Mouse (Mus musculus): ENCODE data around the gene Mrpl55.

Mrpl55 gene

GRCm38 (mm10) chr11:59202081-59202995 lies at the start of gene Mrpl55:
Gene Mrpl55, plus strand, starts transcription at chr11:59202486.
- peak; percentile 89 for DNase-seq

- no peak for DNase-seq
Measured at GRCm38 (mm10) chr11:59154220-59154619, 48.1 kb upstream of the Mrpl55 start.

DNA sequence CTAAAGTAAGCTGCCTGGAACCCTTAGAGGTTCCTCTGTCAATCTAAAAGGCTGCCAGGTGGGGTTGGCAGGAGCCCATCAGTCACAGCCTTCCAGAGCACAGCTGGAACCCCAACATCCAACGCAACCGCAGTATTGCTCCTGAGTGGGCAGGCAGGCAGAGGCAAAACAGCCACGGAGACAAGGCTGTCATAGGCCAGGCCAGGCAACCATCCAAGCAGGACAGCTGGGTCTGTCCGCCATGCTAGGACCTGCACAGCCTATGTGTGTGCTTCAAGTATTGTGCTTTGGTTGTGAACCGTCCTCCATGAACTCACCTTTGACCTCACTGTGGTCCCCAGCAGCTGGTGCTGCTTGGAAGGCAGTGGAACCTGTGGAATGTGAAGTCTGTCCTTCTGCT lies 46.4 kb upstream of the Mrpl55 start:
- no peak for DNase-seq

DNA sequence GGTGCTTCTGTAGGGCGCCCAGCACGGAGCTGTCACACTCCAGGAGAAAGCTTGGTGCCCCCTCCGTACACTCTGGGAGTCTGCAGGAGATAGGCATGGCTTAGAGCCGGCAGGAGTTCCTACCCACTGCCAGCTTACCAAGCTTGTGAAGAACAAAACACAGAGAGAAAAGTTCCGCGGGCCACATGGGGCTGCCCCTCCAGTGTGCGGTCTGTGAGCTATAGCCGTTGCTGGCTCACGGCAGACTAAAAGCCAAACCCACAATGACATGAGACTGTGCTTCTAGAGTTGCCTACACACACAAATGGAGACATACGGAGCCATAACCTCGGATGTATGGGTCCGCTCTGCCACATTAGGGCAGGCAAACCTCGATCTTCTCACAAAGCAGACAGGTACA lies 43.2 kb upstream of the Mrpl55 start:
- DNase-seq: no peak

DNA sequence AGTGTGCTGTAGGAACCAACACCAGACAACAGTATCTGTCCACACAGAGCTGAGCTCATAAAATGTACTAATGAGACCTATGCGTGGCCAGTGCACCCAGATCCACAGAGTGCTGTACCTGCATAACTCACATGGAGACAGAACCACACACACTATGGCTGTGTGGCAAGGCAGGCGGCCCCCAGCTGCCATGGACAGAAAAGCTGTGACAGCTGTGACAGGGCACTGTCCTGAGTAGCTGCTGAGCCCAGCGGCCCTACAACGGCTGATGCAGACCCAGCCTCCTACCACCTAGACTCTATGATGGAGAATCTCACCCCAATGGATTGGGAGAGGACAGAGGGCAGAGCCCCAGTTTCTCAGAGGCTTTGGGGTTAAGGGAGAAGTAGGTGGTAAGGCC lies 42.7 kb upstream of the Mrpl55 start:
- DNase-seq: no peak

- DNase-seq: no peak
Measured at GRCm38 (mm10) chr11:59161398-59161797, 40.9 kb upstream of the Mrpl55 start.

- DNase-seq: peak; percentile 41
Measured at GRCm38 (mm10) chr11:59162443-59163254, 39.6 kb upstream of the Mrpl55 start.

DNA sequence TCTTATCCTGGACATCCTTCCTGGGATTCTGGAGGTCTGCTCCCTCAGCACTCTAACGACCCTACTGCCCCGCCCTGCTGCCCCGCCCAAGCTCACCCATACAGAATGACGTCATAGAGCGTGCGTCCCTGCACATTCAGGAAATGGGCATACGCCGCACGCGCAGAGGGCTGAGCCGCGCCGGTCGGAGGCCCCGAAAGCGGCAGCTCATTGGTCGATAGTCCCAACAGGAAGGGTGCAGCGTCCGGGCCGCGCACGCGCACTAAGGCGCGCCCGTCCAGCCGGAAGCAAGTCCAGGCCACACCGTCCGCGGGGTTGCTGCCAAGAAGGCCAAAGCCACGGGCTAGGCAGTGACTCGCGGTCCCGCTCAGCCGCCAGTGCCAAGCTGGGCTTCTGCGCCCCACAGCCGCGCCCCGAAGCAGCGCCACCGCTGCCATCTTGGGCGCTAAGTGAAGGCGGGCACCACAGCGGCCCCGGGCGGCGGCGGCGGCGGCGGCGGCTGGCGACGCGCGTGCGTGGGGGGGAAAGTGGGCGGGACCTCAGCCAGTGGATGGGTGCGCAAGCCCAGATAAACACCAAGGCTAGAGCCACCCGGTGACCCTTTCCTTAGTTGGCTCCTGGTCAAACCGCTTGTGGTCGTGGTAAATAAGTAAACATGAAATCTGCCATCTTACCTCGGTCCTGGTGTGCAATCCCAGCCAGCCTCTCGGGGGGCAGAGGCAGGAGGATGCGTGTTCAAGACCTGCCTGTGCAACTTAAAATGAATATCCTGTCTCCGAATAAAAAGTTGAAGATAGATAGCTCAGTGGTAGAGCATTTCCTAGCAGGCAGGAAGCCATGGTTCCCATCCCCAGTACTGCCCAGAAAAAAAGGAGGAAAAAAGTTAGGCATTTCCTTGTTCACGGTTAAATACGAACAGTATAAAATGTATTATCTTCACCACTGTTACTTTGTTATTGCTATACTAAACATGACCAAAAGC lies 38.7 kb upstream of the Mrpl55 start, which contains the start of gene Iba57:
TSS of gene Iba57 (minus strand) at position 485 of the 982 bp plus-strand sequence.
- DNase-seq: peak; percentile 99

GRCm38 (mm10) chr11:59164384-59164783 lies 37.9 kb upstream of the Mrpl55 start:
- DNase-seq: no peak

- DNase-seq: no peak
Measured at GRCm38 (mm10) chr11:59165616-59166241, 36.6 kb upstream of the Mrpl55 start.

DNA sequence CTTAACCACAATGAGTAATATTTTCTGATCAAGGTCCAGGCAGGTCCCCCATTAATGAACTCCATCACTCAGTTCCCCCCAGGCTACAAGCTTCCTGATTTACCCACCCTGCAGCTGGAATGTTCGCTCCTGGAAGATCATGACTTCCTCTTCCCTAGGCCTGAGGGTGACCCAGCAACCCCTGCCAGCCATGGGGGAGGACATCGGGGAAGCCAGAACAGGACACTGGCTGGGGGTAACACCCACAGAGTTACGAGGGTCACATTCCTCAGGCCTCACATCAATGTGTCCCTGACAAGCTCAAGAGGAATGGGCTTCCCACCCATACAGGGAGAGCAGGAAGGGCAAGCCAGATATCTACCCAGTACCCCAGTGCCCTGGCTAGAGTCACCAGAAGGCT lies 32.5 kb upstream of the Mrpl55 start:
- DNase-seq: no peak

- no peak for DNase-seq
Measured at GRCm38 (mm10) chr11:59170549-59170948, 31.7 kb upstream of the Mrpl55 start.

- no peak for DNase-seq
Measured at GRCm38 (mm10) chr11:59174189-59174838, 28.0 kb upstream of the Mrpl55 start.

GRCm38 (mm10) chr11:59176475-59176874 lies 25.8 kb upstream of the Mrpl55 start:
- DNase-seq: no peak

DNA sequence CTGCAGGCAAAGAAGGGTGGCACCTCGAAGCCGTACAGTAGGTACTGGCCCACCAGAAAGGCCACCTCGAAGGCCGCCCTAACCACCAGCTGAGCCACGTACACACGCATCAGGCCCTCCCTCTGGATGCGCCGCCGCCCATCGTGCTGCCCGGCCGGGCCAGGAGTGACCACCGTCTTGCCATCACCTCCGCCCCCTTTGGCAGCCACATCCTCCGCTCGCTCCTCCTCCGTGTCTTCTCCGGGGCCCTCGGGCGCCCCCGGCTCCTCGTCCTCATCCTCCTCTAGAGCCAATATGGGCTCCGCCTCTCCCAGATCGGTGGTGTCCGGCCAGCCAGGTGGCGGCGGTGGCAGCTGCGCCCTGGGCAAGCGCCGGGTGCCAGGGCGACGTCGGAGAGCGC lies 25.4 kb upstream of the Mrpl55 start:
- DNase-seq: no peak

GRCm38 (mm10) chr11:59182864-59183331 lies 19.4 kb upstream of the Mrpl55 start, which contains the start of gene Gjc2:
Gene Gjc2, minus strand, starts transcription at chr11:59183213.
- no peak for DNase-seq

- DNase-seq: peak; percentile 57
Measured at GRCm38 (mm10) chr11:59183821-59184220, 18.5 kb upstream of the Mrpl55 start.

DNA sequence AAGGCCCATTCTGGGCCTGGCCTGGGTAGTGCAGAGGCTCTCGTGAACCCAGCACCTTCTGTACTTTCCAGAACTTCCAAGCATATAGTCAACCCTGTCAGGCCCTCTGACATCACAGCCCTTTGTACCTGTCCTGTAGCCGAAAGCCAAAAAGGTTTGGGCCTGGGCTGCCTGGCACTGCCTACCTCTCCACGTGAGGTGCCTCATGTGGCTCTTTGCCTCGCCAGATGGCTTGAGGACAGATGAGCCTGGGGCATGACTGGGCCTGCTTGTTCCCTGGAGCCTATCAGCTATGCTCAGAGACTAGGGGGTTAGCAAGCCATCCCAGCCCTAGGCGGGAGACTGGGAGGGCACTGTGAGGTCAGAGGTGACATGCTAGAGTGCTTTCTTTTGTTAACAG lies 16.8 kb upstream of the Mrpl55 start:
- no peak for DNase-seq

- DNase-seq: no peak
Measured at GRCm38 (mm10) chr11:59187706-59188105, 14.6 kb upstream of the Mrpl55 start.

GRCm38 (mm10) chr11:59191231-59192058 lies 10.8 kb upstream of the Mrpl55 start:
- DNase-seq: peak; percentile 89
